Mouse (Mus musculus): Measurements from ENCODE around the gene Slc30a1. TPM values are rescaled to one million over a fixed set of nuclear protein-coding genes. Genes with fewer than 3 reads are reported as not detected.

The Slc30a1 gene
- total RNA-seq, 2 experiments from 2014 or later, result 5.8 to 6.4 TPM

- H3K4me3 ChIP-seq, result peak overlapping the region; percentile 52
- no peak for TF ChIP-seq CTCF (IDR thresholded peaks at IDR 0.05)
- peak overlapping the region; percentile 88 for H3K27ac ChIP-seq
- intact Hi-C loops (cut with DNase I), result no loop called here
- DNase-seq, result peak; percentile 33
These were observed 49.7 kb downstream of the Slc30a1 start for GRCm38 (mm10) chr1:191956261-191956660.

- H3K4me3 ChIP-seq, result peak overlapping the region; percentile 52
- intact Hi-C loops (cut with DNase I), result no loop called here
- peak; percentile 24 for DNase-seq
- TF ChIP-seq CTCF (IDR thresholded peaks at IDR 0.05), result no peak
- peak overlapping the region; percentile 88 for H3K27ac ChIP-seq
These were observed 50.3 kb downstream of the Slc30a1 start for GRCm38 (mm10) chr1:191956871-191957270.

GRCm38 (mm10) chr1:191957321-191957720, 50.8 kb downstream of the Slc30a1 start:
- no peak overlapping the region for H3K4me3 ChIP-seq
- no peak for TF ChIP-seq CTCF (IDR thresholded peaks at IDR 0.05)
- peak overlapping the region; percentile 71 for H3K27ac ChIP-seq
- peak; percentile 18 for DNase-seq
- intact Hi-C loops (cut with DNase I), result no loop called here

- TF ChIP-seq CTCF (IDR thresholded peaks at IDR 0.05), result no peak
- intact Hi-C loops (cut with DNase I), result no loop called here
- Histone ChIP-seq H3K4me3 (no peak overlapping the region), H3K27ac (no peak overlapping the region)
- DNase-seq, result no peak
These were observed 54.4 kb downstream of the Slc30a1 start for GRCm38 (mm10) chr1:191960946-191961345.

Other genes with a start within 250 kb of the Slc30a1 start
- gene Lpgat1, start 188.9 kb upstream of the Slc30a1 start, total RNA-seq (2021), result 10 to 100 TPM; 21.9 to 38.7 TPM
- under 1 TPM; 0.26 to 0.33 TPM for gene Nek2, start 85.3 kb upstream of the Slc30a1 start, total RNA-seq (2021)
- gene Rd3, start 70.6 kb downstream of the Slc30a1 start, total RNA-seq (2021), result under 1 TPM in 1 of 2 experiments, not detected in 1; 0.08 TPM
- 1 to 10 TPM; 2.7 to 2.8 TPM for gene Traf5, start 185.8 kb downstream of the Slc30a1 start, total RNA-seq (2021)
- 10 to 100 TPM; 27.1 to 29.8 TPM for gene Rcor3, start 231.3 kb downstream of the Slc30a1 start, total RNA-seq (2021)

All from gastrocnemius, adult 2 months (tissue).